Mouse (Mus musculus) layer of hippocampus, postnatal 10 days (tissue): ENCODE results near the gene Cyp4v3. TPM values are rescaled to one million over a fixed set of nuclear protein-coding genes. Genes with fewer than 3 reads are reported as not detected.
"Not testable (repeated sequence)": the region's sequence is repeated elsewhere in the genome, so short reads cannot be mapped to it uniquely, and the experiment has no call there.

Source experiments
- DNase-seq, 2 experiments: peaks; one replicate each; pipeline ENCODE4 v3.0.0; 2021; ENCODE audit warnings: low spot score in 2 of 2
- long read RNA-seq: library from polyadenylated mRNA; stranded (forward); transcript quantifications from one replicate; pipeline ENCODE4 v2.0.0, GENCODE M21; 2023
- total RNA-seq, 2 experiments: library from RNA; stranded (reverse); gene quantifications; 2 replicates each; pipeline ENCODE4 v1.2.3; 2021

Cyp4v3 gene
- total RNA-seq, result 1 to 10 TPM; 4.9 to 5.4 TPM
- long read RNA-seq, transcript Cyp4v3-201 (11 exons, 3,808 nt), result major isoform, 6 of 7 reads
- long read RNA-seq, partial matches to known transcripts, result 1 of 7 reads
- long read RNA-seq, other reads (novel, unspliced or antisense), result 0 of 7 reads

GRCm38 (mm10) chr8:45332685-45333409, at the start of gene Cyp4v3:
Cyp4v3 (minus strand) TSS chr8:45333216.
- DNase-seq, result peak; percentile 38 to 54

- DNase-seq, result peak in 1 of 2 experiments; percentile 22
Measured at GRCm38 (mm10) chr8:45381963-45382347, 48.9 kb upstream of the Cyp4v3 start, which contains the start of gene Fam149a. Fam149a (minus strand) TSS chr8:45382291.

GRCm38 (mm10) chr8:45381075-45381962, 48.3 kb upstream of the Cyp4v3 start:
- peak in 1 of 2 experiments; percentile 17 for DNase-seq

GRCm38 (mm10) chr8:45380598-45380997, 47.6 kb upstream of the Cyp4v3 start:
- no peak for DNase-seq

- DNase-seq, result no peak
Measured at GRCm38 (mm10) chr8:45374071-45374470, 41.1 kb upstream of the Cyp4v3 start.

GRCm38 (mm10) chr8:45367154-45367553, 34.1 kb upstream of the Cyp4v3 start:
- no peak for DNase-seq

GRCm38 (mm10) chr8:45363220-45363619, 30.2 kb upstream of the Cyp4v3 start:
- DNase-seq, result no peak

- DNase-seq, result peak; percentile 37 to 60
Measured at GRCm38 (mm10) chr8:45362323-45362722, 29.3 kb upstream of the Cyp4v3 start.

DNA sequence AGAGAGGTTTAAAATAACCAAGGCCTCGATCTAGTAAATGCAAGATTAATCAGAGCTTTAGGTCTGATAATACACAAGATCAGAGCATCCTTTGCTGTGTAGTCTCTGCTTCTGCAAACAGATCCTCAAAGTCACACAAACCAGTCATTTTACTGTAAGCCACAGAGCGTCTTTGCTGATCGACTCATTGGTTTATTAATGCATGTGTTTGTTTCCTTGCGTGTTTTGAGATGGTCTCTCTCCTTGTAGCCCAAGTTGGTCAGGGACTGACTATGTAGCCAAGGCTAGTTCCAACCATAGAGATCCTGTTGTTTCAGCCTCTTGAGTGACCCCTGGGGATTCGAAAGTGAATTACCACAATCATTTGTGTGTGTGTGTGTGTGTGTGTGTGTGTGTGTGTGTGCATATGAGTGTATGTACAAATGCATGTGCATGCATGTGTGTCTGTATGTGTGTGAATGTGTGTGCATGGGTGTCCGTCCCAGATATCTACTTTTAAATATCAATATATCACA, 26.1 kb upstream of the Cyp4v3 start:
- DNase-seq, result no peak

- DNase-seq, result peak; percentile 46 to 58
Measured at GRCm38 (mm10) chr8:45358132-45358918, 25.3 kb upstream of the Cyp4v3 start.

DNA sequence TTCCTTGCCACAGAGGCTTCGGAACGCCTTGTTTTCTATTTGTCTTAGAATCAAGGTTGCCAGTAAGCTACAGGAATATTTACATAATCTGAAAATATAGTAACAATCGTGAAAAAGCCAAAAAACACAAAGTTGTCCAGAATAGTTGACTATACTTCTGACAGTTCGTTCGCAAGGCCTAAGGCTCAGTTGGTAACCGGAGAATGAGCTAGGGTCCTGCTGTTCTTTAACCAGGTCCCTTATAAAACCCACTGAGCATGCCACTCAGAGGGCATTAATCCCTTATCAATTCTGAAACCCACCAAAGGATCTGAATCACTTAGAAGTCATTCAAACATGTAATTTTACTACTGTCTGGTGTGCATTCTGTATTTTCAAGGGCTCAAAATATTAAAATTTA, 22.8 kb upstream of the Cyp4v3 start:
- no peak for DNase-seq

- DNase-seq, result peak; percentile 58 to 60
Measured at GRCm38 (mm10) chr8:45345031-45345430, 12.0 kb upstream of the Cyp4v3 start.

GRCm38 (mm10) chr8:45344298-45344697, 11.3 kb upstream of the Cyp4v3 start:
- DNase-seq, result no peak

DNA sequence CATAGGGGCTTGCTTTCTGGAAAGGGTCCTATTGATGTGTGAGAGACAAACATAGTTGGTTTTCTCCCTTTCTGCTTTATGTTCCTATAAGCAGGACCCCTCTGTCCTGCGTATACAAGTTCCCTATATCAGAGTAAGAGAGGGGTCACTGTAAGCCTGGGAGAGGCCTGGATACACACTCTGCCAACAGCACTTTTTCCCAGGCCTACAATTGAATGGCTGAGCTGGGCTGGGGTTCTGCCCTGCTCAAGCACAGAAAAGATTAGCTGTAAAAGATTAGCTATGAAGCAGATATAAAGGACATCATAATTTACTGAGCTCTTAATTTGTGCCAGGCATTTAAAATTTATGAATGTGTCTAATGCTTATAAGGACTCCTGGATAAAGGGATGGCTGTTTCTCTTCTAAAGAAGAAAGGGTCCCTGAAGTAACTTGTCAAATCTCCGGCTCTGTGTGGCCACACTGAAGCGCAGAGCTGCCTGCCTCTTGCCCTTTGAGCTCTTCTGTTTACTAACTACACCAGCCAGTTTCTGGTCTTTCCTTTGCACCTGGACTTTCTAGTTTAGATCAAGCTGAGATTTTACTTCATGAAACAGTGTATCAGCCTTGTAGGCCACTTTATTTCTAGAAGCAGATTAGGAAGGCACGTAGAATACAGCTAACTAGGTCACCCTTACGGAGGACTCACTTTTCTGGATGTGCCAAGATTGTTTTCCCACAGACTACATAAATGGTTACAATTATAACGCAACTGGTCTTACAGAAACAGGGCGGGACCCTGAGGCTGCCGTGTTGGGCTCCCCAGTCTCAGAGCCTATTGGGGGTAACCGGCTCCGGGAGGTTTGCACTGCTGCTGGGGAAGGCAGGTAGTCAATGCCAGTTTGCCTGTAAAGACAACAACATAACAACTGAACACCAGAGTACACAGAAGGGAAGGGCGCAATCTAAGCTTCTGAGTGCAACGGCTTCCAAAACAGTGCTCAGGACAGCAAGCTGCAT, 8.9 kb upstream of the Cyp4v3 start:
- DNase-seq, result no peak

DNA sequence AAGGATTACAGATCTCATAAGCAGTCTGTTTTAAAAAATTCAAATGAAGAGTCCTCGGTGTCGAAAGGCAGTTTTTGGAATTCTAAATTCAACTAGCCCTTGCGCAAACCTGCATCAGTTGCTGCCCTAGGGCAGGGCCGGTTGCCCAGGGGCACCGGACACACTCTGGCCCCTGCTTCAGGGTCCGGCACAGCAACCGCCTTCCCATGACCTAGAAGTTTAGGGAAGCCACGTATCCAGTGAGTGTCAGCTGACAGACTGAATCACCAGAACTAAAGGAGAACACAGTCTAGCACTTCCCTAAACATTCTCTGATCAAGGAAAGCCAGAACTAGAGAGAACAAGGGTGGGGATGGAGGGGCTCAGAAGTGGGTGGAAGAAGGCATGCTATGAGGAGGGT, 477 bp upstream of the Cyp4v3 start:
- DNase-seq, result peak in 1 of 2 experiments; percentile 15

DNA sequence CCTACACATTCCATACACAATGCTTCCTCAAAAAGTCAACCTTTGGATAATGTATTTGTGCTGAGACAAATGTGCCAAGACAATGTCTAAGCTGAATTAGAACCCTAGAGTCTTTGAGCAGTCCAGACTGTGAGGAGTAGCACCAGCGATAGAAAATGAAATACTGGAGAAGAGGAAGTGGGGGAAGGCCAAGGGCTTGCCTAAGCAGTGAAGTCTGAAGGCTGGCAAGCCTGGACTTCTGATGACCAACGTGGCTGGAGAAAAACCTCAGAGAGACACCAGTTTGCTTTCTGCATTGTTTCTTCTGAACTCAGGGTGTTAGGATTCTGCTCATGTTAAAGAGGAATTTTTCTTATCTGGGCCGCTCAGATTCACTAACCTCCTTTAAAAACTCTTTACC, 2.2 kb downstream of the Cyp4v3 start:
- DNase-seq, result no peak

- DNase-seq, result no peak
Measured at GRCm38 (mm10) chr8:45329206-45329980, 3.6 kb downstream of the Cyp4v3 start.

GRCm38 (mm10) chr8:45327076-45327475, 5.9 kb downstream of the Cyp4v3 start:
- DNase-seq, result not testable (repeated sequence)

DNA sequence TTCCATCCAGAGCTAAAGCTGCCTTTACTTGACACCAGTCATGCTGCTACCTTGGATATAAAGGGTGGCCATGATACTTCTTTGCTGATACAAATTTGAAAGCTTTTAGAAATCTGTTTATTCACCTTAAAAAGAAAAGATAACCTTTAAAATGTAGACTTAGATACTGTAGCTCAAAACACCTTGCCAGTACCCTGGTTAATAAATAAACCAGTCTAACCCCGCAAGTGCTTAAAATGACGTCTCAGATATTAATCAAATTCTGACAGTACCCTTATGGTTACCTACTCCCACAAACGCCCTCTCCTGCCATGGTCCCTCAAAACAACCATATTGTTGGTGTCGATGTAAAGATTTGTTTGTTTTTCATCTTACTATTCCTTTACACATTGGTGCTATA, 8.9 kb downstream of the Cyp4v3 start:
- DNase-seq, result no peak
